Mouse (Mus musculus) E14TG2a.4 (cell line): ENCODE measurements around the gene Celf2.

Source experiments
- CTCF ChIP-seq: conservative IDR thresholded peaks from 2 replicates; pipeline ENCODE4 v1.5.1; 2014; ENCODE audit warnings: low read length
- NANOG ChIP-seq: IDR thresholded peaks from 2 replicates; pipeline ENCODE4 v1.6.1; 2014; ENCODE audit warnings: borderline replicate concordance, low read length, mixed read lengths
- POU5F1 ChIP-seq: IDR thresholded peaks from 2 replicates; pipeline ENCODE4 v1.6.1; 2014; ENCODE audit warnings: low read length, borderline replicate concordance

DNA sequence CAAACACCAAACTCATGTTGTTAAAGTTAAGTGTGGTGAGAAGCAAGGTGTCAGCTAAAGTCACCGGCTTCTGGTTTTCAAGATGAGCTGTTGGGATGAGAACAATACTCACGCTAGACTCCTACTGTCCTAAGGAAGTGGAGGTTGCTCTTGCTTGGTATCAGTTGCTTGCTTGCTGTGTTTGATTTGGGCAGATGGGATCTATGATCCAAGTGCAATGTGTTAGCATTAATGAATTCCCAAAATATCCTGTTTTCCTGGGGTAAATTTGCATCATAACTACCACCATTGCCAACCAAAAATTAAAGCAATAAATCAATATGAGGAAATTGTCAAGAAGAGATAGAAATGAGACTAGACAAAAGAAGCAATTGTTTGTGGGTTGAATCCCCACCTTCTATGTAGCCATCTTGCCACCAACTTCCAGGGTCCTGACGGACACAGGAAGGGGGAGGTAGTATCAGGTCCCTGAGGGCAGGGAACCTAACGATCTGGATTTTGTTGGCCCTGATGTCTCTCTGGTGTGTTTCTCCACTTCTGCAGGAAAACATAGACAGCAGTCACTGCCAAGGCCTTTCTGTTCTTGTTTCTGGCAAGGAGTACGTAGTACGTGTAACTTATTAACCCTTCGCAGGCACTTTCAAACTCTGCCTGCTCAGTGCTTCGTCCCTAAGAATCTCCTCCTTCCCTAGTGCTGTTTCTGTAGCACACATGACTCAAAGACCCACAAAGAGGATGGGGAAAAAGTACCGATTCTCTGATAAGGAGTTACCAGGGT lies 563.5 kb downstream of the Celf2 start:
- no peak for TF ChIP-seq CTCF
- no peak for TF ChIP-seq NANOG
- no peak for TF ChIP-seq POU5F1
